Mouse (Mus musculus) midbrain, embryonic 13.5 days (tissue): Measurements from ENCODE around the gene Gpr158. TPM values are rescaled to one million over a fixed set of nuclear protein-coding genes. Genes with fewer than 3 reads are reported as not detected.
"Not testable (repeated sequence)": the region's sequence is repeated elsewhere in the genome, so short reads cannot be mapped to it uniquely, and the experiment has no call there.

Source experiments
- ATAC-seq: fragments of 200-750 bp; cut with Nextera tagmentation; 2 replicates; pipeline ENCODE4 v1.8.0; 2017; ENCODE audit warnings: mild to moderate bottlenecking, moderate TSS enrichment, moderate library complexity
- H3K27ac ChIP-seq: fragments of 300-500 bp; sonication (generic); 2 replicates; pipeline ENCODE4 v1.5.1; 2015; ENCODE audit warnings: inconsistent platforms, mild to moderate bottlenecking, moderate library complexity
- H3K27me3 ChIP-seq: fragments of 300-500 bp; sonication (generic); 2 replicates; pipeline ENCODE4 v1.6.1; 2015; ENCODE audit warnings: mild to moderate bottlenecking, inconsistent platforms
- H3K36me3 ChIP-seq: fragments of 300-500 bp; sonication (generic); 2 replicates; pipeline ENCODE4 v1.6.1; 2015; ENCODE audit warnings: mild to moderate bottlenecking, inconsistent platforms
- H3K4me1 ChIP-seq: fragments of 300-500 bp; sonication (generic); replicated peaks from 2 replicates; pipeline ENCODE4 v1.6.1; 2015; ENCODE audit warnings: inconsistent platforms
- H3K4me2 ChIP-seq: fragments of 300-500 bp; sonication (generic); replicated peaks from 2 replicates; pipeline ENCODE4 v1.6.1; 2015; ENCODE audit warnings: moderate library complexity, mild to moderate bottlenecking, inconsistent platforms
- H3K4me3 ChIP-seq: fragments of 300-500 bp; sonication (generic); replicated peaks from 2 replicates; pipeline ENCODE4 v1.5.1; 2015; ENCODE audit warnings: mild to moderate bottlenecking, inconsistent platforms
- H3K9ac ChIP-seq: fragments of 300-500 bp; sonication (generic); replicated peaks from 2 replicates; pipeline ENCODE4 v1.6.1; 2015; ENCODE audit warnings: mild to moderate bottlenecking, inconsistent platforms
- H3K9me3 ChIP-seq: fragments of 300-500 bp; sonication (generic); 2 replicates; pipeline ENCODE4 v1.6.1; 2016; ENCODE audit warnings: mild to moderate bottlenecking, inconsistent platforms
- WGBS: fragments of 180-500 bp; shearing (Covaris S2); methylation state at CpG from one replicate; pipeline ENCODE4 v1.1.7; 2015; 5-methylcytosine and 5-hydroxymethylcytosine counted together
- polyA plus RNA-seq: library from polyadenylated mRNA; unstranded; fragments of >200 nt; fragmentation: Nextera tagmentation; extraction: Ambion mirVana; gene quantifications from 2 replicates; pipeline ENCODE4 v1.2.1, GENCODE M21; 2015

The Gpr158 gene
- polyA plus RNA-seq, 1 experiment from 2014 or later: 2.8 TPM

- Histone ChIP-seq H3K4me3 (no peak overlapping the region), H3K9me3 (no peaks in the 10 kb centered on the region), H3K9ac (no peak overlapping the region), H3K36me3 (no peaks in the 10 kb centered on the region), H3K27me3 (no peaks in the 10 kb centered on the region), H3K4me1 (no peaks in the 10 kb centered on the region), H3K4me2 (no peak overlapping the region), H3K27ac (no peak overlapping the region)
- ATAC-seq: no peak
- 76% methylated on average over 2 of the region's 2 CpGs for WGBS
Measured at GRCm38 (mm10) chr2:21430288-21430687, 62.9 kb downstream of the Gpr158 start.

- peak; percentile 53; the same call in 1 of the 2 replicates for ATAC-seq
Measured at GRCm38 (mm10) chr2:21431182-21431581, 63.8 kb downstream of the Gpr158 start.

GRCm38 (mm10) chr2:21439626-21440025 is 72.3 kb downstream of the Gpr158 start:
- no peaks in the 10 kb centered on the region for H3K9me3 ChIP-seq
- no peak overlapping the region for H3K27ac ChIP-seq
- no peaks in the 10 kb centered on the region for H3K27me3 ChIP-seq
- H3K9ac ChIP-seq: no peak overlapping the region
- H3K4me2 ChIP-seq: no peak overlapping the region
- no peak overlapping the region for H3K4me3 ChIP-seq
- 84% methylated on average over 3 of the region's 3 CpGs for WGBS
- H3K4me1 ChIP-seq: no peaks in the 10 kb centered on the region
- ATAC-seq: no peak
- no peaks in the 10 kb centered on the region for H3K36me3 ChIP-seq

More at GRCm38 (mm10) chr2:21431182-21431581, 63.8 kb downstream of the Gpr158 start:
- Histone ChIP-seq H3K4me3 (no peak overlapping the region), H3K27ac (no peak overlapping the region), H3K27me3 (no peaks in the 10 kb centered on the region), H3K9ac (no peak overlapping the region), H3K4me2 (no peak overlapping the region), H3K36me3 (no peaks in the 10 kb centered on the region), H3K4me1 (no peaks in the 10 kb centered on the region), H3K9me3 (no peaks in the 10 kb centered on the region)
- WGBS: 66% methylated on average over 6 of the region's 6 CpGs

GRCm38 (mm10) chr2:21460606-21461005 is 93.3 kb downstream of the Gpr158 start:
- not testable (repeated sequence) for H3K27me3 ChIP-seq, H3K9me3 ChIP-seq, H3K27ac ChIP-seq, ATAC-seq, H3K36me3 ChIP-seq, H3K9ac ChIP-seq, H3K4me3 ChIP-seq, H3K4me2 ChIP-seq, H3K4me1 ChIP-seq
- WGBS: 83% methylated on average over 4 of the region's 4 CpGs

- no peak overlapping the region for H3K4me3 ChIP-seq
Measured at GRCm38 (mm10) chr2:21474957-21475356, 107.6 kb downstream of the Gpr158 start.

GRCm38 (mm10) chr2:21496881-21497280 is 129.5 kb downstream of the Gpr158 start:
- no peak for ATAC-seq
- Histone ChIP-seq H3K27me3 (no peaks in the 10 kb centered on the region), H3K4me2 (no peak overlapping the region), H3K27ac (no peak overlapping the region), H3K9ac (no peak overlapping the region), H3K9me3 (no peaks in the 10 kb centered on the region), H3K36me3 (no peaks in the 10 kb centered on the region), H3K4me3 (no peak overlapping the region), H3K4me1 (no peaks in the 10 kb centered on the region)
- WGBS: 78% methylated on average over 3 of the region's 3 CpGs

More at GRCm38 (mm10) chr2:21474957-21475356, 107.6 kb downstream of the Gpr158 start:
- Histone ChIP-seq H3K27me3 (no peaks in the 10 kb centered on the region), H3K4me1 (no peaks in the 10 kb centered on the region), H3K4me2 (no peak overlapping the region), H3K27ac (no peak overlapping the region), H3K9me3 (no peaks in the 10 kb centered on the region), H3K36me3 (no peaks in the 10 kb centered on the region), H3K9ac (no peak overlapping the region)
- ATAC-seq: no peak
- 93% methylated on average over 2 of the region's 2 CpGs for WGBS

GRCm38 (mm10) chr2:21497965-21498364 is 130.6 kb downstream of the Gpr158 start:
- H3K9ac ChIP-seq: no peak overlapping the region
- ATAC-seq: no peak
- no peak overlapping the region for H3K27ac ChIP-seq
- no peak overlapping the region for H3K4me2 ChIP-seq
- WGBS: 80% methylated on average over 1 of the region's 1 CpGs
- H3K4me3 ChIP-seq: no peak overlapping the region
- H3K27me3 ChIP-seq: no peaks in the 10 kb centered on the region
- H3K9me3 ChIP-seq: no peaks in the 10 kb centered on the region
- H3K36me3 ChIP-seq: no peaks in the 10 kb centered on the region
- no peaks in the 10 kb centered on the region for H3K4me1 ChIP-seq

GRCm38 (mm10) chr2:21499399-21499798 is 132.1 kb downstream of the Gpr158 start:
- Histone ChIP-seq H3K27ac (no peak overlapping the region), H3K9ac (no peak overlapping the region), H3K27me3 (no peaks in the 10 kb centered on the region), H3K36me3 (no peaks in the 10 kb centered on the region), H3K4me1 (no peaks in the 10 kb centered on the region), H3K4me3 (no peak overlapping the region), H3K9me3 (no peaks in the 10 kb centered on the region), H3K4me2 (no peak overlapping the region)
- WGBS: 75% methylated on average over 2 of the region's 2 CpGs
- ATAC-seq: no peak

- Histone ChIP-seq H3K36me3 (no peaks in the 10 kb centered on the region), H3K9me3 (no peaks in the 10 kb centered on the region), H3K4me1 (no peaks in the 10 kb centered on the region), H3K27me3 (no peaks in the 10 kb centered on the region), H3K27ac (no peak overlapping the region), H3K4me3 (no peak overlapping the region), H3K9ac (no peak overlapping the region), H3K4me2 (no peak overlapping the region)
- ATAC-seq: no peak
- WGBS: 63% methylated on average over 1 of the region's 1 CpGs
Measured at GRCm38 (mm10) chr2:21507449-21507848, 140.1 kb downstream of the Gpr158 start.

GRCm38 (mm10) chr2:21530750-21531149 is 163.4 kb downstream of the Gpr158 start:
- Histone ChIP-seq H3K9me3 (no peaks in the 10 kb centered on the region), H3K4me2 (no peak overlapping the region), H3K27me3 (no peaks in the 10 kb centered on the region), H3K27ac (no peak overlapping the region), H3K36me3 (no peaks in the 10 kb centered on the region), H3K9ac (no peak overlapping the region), H3K4me3 (no peak overlapping the region), H3K4me1 (no peaks in the 10 kb centered on the region)
- no peak for ATAC-seq

GRCm38 (mm10) chr2:21619180-21619579 is 251.8 kb downstream of the Gpr158 start:
- ATAC-seq: no peak
- no peaks in the 10 kb centered on the region for H3K36me3 ChIP-seq
- no peak overlapping the region for H3K4me2 ChIP-seq
- H3K4me1 ChIP-seq: no peaks in the 10 kb centered on the region
- 79% methylated on average over 6 of the region's 6 CpGs for WGBS
- H3K27me3 ChIP-seq: no peaks in the 10 kb centered on the region
- no peak overlapping the region for H3K9ac ChIP-seq
- no peak overlapping the region for H3K4me3 ChIP-seq
- H3K27ac ChIP-seq: no peak overlapping the region
- no peaks in the 10 kb centered on the region for H3K9me3 ChIP-seq

GRCm38 (mm10) chr2:21632136-21632535 is 264.8 kb downstream of the Gpr158 start:
- Histone ChIP-seq H3K4me2 (no peak overlapping the region), H3K4me1 (peaks cover 12% of the 10 kb centered on the region; the same call in 1 of the 2 replicates), H3K27me3 (no peaks in the 10 kb centered on the region), H3K36me3 (no peaks in the 10 kb centered on the region), H3K9me3 (no peaks in the 10 kb centered on the region), H3K4me3 (no peak overlapping the region), H3K9ac (no peak overlapping the region), H3K27ac (no peak overlapping the region)
- 68% methylated on average over 1 of the region's 1 CpGs for WGBS
- ATAC-seq: no peak

GRCm38 (mm10) chr2:21665721-21666120 is 298.4 kb downstream of the Gpr158 start:
- Histone ChIP-seq H3K27ac (no peak overlapping the region), H3K4me1 (no peaks in the 10 kb centered on the region), H3K4me3 (no peak overlapping the region), H3K9ac (no peak overlapping the region), H3K36me3 (no peaks in the 10 kb centered on the region), H3K27me3 (no peaks in the 10 kb centered on the region), H3K9me3 (no peaks in the 10 kb centered on the region), H3K4me2 (no peak overlapping the region)
- no peak for ATAC-seq
- 76% methylated on average over 4 of the region's 4 CpGs for WGBS
